Comparison of ENCODE assay signal across 1 mouse cellular context in the genomic region with DNA sequence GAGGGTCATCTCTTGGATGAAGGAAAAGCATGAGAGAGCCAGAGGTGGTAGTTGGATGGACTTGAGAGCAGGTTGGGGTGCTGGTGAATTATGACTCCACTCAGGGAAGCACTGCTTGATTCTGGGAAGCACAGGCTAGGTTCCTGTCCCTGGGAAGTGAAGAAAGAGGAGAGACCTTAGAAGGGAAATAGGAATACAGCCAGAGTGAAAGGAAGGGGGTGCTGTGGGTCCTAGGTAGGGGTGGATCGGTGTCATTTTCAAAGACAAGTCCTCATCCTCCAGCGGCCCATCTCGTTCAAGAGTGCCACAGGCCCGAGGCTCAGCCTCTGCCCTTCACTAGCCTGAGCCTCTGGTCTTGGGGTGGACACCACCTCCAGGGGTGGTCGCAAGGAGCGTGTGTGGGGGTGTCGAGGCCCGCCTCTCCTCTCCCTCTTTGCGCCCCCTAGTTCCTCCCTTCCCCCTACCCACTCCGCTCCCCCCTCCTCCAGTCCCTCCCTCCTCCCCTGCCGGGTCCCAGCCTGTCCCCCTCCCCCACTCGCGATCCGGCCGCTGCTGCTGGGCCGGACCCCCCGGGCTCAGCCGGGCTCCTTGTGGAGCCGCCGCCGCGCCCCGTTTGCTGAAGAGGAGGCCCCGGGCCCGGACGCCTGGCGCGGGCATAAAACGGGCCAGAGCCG.
TF ChIP-seq lines count a peak whose summit lies in the region.

No protein-coding gene starts in this region.

TF ChIP-seq in ES-E14, 5 proteins besides CTCF, POLR2A, EP300 and RAD21:
- TF ChIP-seq MAFK (IDR thresholded peaks at IDR 0.05; ENCODE audit: insufficient read depth, low read depth, low read length) (no peak), ZC3H11A (IDR thresholded peaks at IDR 0.05; ENCODE audit: borderline replicate concordance, low read depth, low read length) (no peak), ZNF384 (IDR thresholded peaks at IDR 0.05; ENCODE audit: low read depth, low read length) (no peak), HCFC1 (IDR thresholded peaks at IDR 0.05; ENCODE audit: borderline replicate concordance, insufficient read depth, low read length) (no peak), CHD2 (IDR thresholded peaks at IDR 0.05; ENCODE audit: low read depth, low read length) (no peak)
TF ChIP-seq in ES-E14: peak in this region for 0.
